Mouse (Mus musculus) adrenal gland, postnatal 36 days (tissue): Measurements from ENCODE around the gene Card19. TPM values are rescaled to one million over a fixed set of nuclear protein-coding genes. Genes with fewer than 3 reads are reported as not detected.

ENCODE experiments used
- DNase-seq, 2 experiments: peaks; one replicate each; pipeline ENCODE4 v3.0.0; 2021; ENCODE audit warnings: mixed read lengths in 1 of 2
- long read RNA-seq, 2 experiments: library from polyadenylated mRNA; stranded (forward); transcript quantifications; one replicate each; pipeline ENCODE4 v2.0.0; 2021; ENCODE audit warnings: borderline sequencing depth in 2 of 2
- total RNA-seq, 2 experiments: library from RNA; stranded (reverse); gene quantifications; 2 replicates each; pipeline ENCODE4 v1.2.3; 2021

The Card19 gene
- 10 to 100 TPM; 70.5 to 73.8 TPM for total RNA-seq
- long read RNA-seq, experiment 1, transcript Card19-201 (6 exons, 804 nt) = major isoform, 25 of 59 reads
- long read RNA-seq, experiment 1, partial matches to known transcripts = 2 of 59 reads
- long read RNA-seq, experiment 1, other reads (novel, unspliced or antisense) = 29 of 59 reads
- long read RNA-seq, experiment 2, transcript Card19-201 (6 exons, 804 nt) = major isoform, 21 of 39 reads
- long read RNA-seq, experiment 2, partial matches to known transcripts = 3 of 39 reads
- long read RNA-seq, experiment 2, other reads (novel, unspliced or antisense) = 13 of 39 reads

DNA sequence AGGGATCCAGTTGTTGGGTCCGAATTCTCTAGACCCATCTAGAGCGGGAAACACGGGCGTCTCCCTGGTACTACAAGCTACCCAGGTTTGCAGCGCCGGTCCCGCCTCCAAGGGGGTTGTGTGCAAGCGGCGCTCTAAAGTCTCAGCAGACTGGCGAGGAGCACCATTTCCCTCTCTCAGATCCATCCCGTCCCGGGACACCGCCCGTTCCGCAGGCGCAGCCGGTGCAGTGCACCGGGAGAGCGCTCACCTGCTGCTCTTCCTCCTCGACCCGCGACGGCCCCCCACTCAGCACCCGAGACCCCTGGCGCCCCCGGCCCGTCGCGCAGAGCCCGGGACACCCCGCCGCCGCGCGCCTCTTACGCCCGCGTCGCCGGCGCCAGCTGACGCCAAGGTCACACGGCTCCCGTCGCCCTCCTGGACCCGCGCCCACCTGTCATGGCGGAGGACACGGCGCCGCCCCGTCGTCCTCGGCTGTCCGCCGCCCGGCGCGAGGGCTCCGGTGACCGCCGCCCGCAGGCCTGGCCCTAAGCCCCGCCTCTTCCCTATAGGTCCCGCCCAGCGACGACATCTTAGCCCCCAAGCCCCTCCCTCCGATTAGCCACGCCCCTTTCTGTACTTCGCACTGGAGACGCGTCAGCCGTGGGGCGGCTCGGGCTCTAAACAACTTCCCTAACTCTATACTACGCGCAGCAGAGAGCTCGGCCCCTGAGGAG, at the start of gene Card19:
Card19 (minus strand) TSS at position 534 of the 716 bp plus-strand sequence.
- peak; percentile 98 for DNase-seq

- no peak for DNase-seq
Measured at GRCm38 (mm10) chr13:49260036-49260722, 44.3 kb upstream of the Card19 start.

DNA sequence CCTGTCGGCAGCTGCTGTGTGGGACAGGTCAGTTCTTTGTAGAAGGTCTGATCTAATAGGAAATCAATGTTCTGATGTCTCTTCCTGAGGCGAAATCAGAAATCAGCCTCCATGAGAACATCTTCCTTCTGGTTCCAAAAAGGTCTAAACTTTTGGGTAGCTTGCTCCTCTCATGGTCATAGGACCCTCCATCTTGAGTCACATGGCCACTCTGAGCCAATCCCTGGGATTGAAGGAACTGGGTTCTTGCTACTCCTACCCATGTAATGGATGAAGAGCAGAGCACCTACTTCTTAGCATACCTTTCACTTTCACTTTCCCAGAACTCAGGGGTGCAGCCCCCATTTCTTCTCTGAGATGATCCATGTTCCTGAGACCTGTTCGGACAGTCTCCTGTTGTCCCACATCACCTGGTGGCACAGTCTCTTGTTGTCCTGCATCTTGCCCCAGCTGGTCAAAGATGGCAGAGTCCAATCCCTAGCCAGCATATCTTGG, 42.0 kb upstream of the Card19 start:
- DNase-seq = no peak

DNA sequence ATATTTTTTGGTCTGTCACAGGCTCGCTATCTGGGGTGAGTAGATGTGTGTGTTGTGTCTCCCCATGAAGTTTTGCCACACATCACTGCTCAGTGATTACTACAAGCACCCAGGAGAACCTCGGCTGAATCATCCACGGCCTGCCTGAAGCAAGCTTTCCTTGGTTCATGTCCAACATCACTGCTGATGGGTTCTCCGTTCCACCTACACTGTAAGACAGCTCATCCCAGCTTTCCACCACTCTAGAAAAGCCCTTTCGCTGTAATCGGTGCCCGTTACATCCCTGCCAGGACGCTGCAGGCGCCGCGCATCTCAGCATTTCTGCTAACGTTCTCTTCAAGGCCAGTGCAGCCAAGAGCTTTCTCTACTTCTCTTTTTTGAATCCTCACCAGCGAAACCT, 36.9 kb upstream of the Card19 start:
- DNase-seq = no peak

DNA sequence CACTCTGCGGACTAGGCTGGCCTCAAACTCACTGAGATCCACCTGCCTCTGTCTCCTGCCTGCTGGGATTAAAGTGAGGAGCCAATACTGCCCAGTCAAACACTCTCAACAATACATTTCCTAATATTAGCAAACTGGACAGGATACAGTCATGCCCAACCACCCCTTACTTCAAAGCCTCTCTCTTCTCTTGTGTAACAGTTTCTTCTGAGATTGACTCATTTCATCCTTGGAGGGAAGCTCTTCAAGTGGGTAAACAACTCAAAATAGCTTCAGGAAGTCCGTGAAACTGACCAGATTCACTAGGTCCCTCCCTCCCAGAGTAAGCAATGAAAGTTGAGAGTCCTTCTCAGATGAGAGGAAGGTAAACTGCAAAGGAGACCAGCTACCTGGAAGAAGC, 36.3 kb upstream of the Card19 start:
- no peak for DNase-seq

- DNase-seq = no peak
Measured at GRCm38 (mm10) chr13:49250716-49251517, 35.1 kb upstream of the Card19 start.

DNA sequence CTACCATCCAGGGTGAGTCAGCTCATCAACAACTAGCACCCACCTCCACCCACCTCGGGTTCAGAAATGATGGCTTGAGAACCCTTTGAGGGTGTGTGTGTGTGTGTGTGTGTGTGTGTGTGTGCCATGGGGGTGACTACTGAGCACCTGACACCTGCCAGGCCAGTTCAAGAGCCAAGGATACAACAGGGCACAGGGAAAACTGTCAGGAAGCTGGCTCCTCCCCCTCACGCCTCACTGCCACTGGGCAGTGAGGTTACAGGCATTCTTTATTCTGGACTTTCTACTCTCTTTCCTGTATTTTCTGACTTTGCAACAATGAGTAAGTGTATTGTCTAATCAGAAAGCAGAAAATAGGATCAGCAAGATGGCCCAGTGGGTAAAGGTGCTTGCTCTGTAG, 33.8 kb upstream of the Card19 start:
- no peak for DNase-seq

DNA sequence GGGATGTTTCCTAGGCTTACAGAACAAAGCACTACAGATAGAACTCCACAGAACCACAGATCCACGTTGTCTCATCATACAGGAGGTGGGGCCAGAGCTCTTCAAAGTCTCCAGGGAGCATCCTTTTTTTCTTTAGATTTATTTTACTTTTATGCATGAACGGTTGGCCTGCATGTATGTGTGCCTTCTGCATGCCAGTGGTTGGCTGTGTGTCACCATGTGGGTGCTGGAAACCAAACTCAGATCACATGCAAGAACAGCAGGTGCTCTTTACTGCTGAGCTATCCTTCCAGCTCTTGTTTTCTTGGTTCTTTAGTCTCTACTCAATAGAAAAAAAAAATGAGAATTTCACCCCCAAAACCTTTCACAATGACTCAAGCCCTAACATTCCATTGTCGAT, 33.1 kb upstream of the Card19 start:
- DNase-seq = no peak

DNA sequence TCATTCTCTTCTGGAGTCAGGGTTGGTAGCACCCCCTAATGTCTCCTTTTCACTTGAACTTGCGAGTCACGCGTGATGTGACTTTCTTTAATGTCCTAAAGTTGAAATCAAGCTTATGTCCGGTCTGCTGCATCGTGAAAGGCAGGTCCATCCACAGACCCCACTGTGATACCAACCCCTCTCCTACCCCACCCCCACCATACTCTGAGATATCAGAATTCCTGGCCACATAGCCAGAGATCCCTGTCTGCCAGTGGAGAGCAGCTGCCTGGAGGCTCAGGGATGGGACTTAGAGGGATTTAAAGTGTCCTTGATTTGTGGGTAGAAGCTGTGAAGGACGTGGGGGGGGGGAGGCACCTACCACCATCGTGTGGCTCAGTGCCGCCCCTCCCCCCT, 32.6 kb upstream of the Card19 start, which contains the start of gene Susd3:
Susd3 (minus strand) TSS at position 240 of the 396 bp plus-strand sequence.
- no peak for DNase-seq

DNA sequence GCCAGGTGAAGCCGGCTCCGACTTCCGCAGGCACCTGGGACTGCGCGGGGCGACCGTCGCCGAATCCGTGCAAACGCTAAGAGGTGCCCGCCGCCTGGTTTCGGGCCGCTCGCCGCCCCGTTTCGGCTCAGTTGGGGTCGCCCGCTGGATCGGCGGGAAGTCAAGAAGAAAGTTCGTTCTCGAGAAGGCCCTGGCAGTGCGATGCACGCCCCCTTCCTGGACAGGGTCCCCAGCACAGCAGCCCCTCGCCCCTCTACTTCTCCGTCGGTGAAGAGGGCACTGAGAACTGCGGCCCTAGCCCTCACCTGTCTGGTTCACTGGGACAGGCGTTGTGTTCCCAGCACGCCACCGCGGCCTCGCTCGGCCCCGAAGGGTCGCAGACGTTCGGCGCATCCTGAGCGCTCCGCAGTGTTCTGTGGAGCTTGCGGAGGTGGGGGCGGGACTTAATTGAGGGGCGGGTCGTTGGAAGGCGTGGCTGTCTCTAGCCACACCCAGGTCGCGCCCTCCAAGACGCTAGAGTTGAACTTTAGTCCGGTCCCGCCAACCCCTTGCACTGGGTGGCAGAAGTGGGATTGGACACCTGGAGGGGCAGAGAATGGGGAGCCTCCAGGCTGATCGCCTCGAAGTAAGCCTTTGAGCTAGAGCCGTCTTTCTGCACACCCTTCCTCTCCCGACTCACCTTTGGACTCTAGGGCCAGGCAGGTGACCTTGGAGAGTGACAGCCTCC, 32.1 kb upstream of the Card19 start:
- DNase-seq = peak; percentile 15 to 46

- no peak for DNase-seq
Measured at GRCm38 (mm10) chr13:49247232-49247739, 31.4 kb upstream of the Card19 start.

DNA sequence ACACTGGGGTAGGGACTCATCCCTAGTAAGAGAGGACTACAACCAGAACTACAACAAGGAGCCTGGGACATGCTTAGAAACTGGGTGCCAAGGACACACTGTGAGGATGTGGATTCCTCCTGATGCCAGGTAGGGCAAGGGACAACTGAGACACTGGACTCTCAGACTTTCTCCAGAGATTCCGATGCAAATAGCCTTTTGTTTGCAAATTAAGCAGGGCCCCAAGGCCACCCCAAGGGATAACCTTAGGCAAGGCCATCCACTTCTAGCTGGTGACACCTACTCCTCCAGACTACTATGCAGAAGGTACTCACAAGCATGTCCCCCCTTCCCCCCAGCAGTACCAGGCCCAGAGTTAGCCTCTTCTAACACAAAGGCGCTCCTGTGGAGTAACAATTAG, 30.8 kb upstream of the Card19 start:
- DNase-seq = no peak

DNA sequence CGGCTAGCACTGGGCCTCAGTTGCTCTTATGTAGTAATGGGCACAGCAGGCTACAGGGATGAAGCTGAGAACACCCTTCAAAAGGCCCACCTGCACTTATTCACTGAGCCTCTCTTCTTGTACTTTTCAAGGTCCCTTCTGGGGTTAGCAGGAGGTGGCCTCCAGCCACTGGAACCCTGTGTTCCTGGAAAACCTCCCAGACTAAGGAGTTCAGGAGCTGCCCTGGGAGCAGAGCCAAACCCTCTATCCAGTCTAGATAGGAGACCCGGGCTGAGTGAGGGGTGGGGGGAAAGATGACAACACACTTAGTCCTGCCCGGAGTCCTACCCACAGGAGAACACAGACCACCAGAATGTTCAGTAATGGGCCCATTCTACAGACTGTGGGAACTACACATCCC, 30.2 kb upstream of the Card19 start:
- DNase-seq = peak in 1 of 2 experiments; percentile 80

- DNase-seq = peak in 1 of 2 experiments; percentile 58
Measured at GRCm38 (mm10) chr13:49245251-49245650, 29.4 kb upstream of the Card19 start.

DNA sequence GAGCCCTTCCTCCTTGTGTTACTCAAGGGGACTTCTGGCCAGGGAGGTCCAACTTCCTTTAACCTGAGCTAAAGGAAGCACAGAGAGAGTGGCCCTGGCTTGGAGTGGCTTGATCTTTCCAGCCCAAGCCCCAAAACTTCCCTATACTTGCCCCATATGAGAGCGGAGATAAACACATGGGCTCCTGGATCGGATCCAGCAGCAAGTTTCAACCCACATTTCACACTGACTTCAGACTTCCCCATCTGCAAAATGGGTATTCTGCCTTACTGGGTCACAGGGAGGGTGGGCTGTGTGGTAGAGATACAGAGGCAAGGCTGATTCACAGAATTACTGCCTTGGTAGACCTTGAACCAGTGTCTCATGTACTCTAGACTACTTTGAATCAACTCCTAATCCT, 27.7 kb upstream of the Card19 start:
- no peak for DNase-seq

DNA sequence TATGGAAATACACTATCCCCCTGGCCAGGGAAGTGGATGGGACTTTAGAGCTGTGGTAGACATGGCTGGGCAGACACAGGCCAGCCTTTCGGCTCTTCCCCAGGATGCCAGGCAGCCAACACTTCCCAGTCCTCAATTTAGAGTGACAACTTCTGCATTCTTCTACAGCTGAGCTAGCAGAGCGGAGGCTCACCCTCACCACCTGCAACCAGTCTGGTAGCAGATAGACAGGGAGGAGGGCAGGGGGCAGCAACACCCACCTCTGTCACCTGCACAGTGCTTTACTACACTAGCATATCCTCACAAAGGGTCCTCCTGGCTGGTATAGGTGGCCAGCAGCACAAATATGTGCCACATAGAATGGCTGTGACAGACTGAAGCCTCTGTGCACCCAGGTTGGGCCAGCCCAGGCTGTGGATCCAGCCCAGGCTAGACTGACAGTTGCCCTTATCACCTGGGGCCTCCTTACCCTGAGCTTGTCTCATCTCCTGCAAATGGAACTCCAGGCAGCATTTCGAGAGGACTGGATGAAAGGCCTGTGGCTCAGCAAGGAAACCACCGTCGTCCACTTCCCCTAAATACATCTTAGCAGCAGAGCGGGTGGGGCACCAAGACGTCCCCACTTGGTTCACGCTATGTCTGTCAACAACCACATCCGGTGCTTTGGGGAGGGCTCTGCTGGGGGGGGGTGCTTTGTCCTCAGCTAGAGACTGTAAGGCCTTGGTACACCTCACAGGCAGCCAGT, 26.7 kb upstream of the Card19 start:
- DNase-seq = peak in 1 of 2 experiments; percentile 43

DNA sequence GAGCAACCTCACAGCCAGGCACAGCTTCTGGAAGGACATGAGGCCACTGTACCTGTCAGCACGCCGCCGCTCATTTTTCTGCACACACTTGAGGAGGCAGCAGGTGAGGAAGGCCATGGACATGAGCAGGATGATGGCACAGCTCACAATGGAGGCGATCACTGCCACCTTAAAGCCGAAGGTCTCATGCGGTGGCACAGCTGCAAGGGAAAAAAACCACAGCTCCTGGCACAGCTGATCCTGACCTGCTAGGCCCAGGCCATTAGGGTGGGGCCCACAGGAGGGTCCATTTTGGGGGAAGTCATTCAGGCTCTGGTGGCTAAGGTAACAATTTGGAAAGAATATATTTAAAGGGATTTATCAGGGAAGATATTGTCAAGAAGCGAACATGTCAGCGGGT, 22.9 kb upstream of the Card19 start:
- no peak for DNase-seq

- no peak for DNase-seq
Measured at GRCm38 (mm10) chr13:49237617-49238016, 21.8 kb upstream of the Card19 start.

GRCm38 (mm10) chr13:49234711-49235110, 18.9 kb upstream of the Card19 start:
- DNase-seq = no peak
